Mouse (Mus musculus) megakaryocyte-erythroid progenitor cell, adult 5-6 weeks (primary cell): ENCODE measurements around the gene Gm28048. TPM values are rescaled to one million over a fixed set of nuclear protein-coding genes. Genes with fewer than 3 reads are reported as not detected.

ENCODE experiments used
- ATAC-seq: replicated peaks from 2 replicates; pipeline ENCODE4 v1.8.0; 2016; ENCODE audit warnings: mild to moderate bottlenecking, inconsistent platforms; ENCODE audit not compliant: severe bottlenecking, poor library complexity, low FRiP score, low TSS enrichment
- total RNA-seq, 2 experiments: library from RNA; stranded (forward) in 1 of 2; stranded (reverse) in 1 of 2; fragments of 200-1000, 215-1000 nt in 1 of 2; fragments of >200 nt in 1 of 2; fragmentation: Nextera tagmentation in 1 of 2; gene quantifications; 2 replicates each; pipeline ENCODE4 v1.2.3; 2014 to 2017

Gene Gm28048
- total RNA-seq, 2 experiments from 2014 or later: 31.4 to 33.9 TPM

DNA sequence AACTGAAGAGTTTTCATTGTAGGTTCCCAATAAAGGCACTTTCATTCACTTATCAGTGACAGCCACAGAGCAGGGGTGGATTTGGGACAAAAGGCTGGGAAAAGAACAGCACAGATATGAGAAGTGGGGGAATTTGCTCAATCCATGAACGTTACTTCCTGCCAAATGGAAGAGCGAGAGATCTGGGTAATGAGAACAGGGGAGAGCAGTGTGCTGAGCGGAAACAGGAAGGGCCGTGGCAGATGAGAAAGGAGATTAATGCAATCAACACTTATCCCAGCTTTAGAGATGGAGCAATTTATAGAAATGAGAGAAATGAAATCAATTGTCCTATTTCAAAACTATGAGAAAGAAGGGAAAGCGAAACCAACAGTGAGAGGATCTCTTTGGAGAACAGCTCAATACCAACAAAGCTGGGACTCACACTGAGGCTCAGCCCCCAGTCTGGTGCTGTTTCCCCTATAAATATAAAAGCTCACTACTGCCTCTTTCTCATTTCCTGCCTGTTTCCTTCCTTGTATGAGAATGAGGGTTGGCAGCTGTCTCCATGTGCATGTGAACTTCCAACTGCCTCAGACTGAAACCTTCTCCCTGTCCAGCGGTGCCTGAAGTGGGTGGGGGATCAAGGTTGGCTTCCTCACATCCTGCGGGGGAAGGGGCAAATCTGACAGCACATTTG, 110.1 kb downstream of the Gm28048 start:
- peak; percentile 48; the same call in 1 of the 2 replicates for ATAC-seq

DNA sequence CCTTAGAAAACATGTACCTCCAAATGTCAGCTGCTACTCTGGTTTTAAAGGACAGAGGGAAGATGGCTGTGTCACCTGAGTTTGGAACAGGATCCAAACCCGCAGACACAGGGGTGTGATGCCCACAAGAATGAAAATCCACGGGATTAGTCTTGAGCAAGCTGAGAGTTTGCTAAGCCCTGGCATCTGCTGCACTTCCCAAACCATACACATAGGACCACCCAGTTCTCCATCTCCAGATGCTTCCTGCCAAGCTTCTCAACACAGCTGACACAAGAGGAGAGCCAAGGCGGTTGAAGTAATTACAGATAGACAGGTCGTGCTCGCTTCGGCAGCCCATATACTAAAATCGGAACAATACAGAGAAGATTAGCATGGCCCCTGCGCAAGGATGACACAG, 113.3 kb downstream of the Gm28048 start:
- ATAC-seq: no peak

GRCm38 (mm10) chr11:22867691-22868090, 114.2 kb downstream of the Gm28048 start:
- no peak for ATAC-seq

DNA sequence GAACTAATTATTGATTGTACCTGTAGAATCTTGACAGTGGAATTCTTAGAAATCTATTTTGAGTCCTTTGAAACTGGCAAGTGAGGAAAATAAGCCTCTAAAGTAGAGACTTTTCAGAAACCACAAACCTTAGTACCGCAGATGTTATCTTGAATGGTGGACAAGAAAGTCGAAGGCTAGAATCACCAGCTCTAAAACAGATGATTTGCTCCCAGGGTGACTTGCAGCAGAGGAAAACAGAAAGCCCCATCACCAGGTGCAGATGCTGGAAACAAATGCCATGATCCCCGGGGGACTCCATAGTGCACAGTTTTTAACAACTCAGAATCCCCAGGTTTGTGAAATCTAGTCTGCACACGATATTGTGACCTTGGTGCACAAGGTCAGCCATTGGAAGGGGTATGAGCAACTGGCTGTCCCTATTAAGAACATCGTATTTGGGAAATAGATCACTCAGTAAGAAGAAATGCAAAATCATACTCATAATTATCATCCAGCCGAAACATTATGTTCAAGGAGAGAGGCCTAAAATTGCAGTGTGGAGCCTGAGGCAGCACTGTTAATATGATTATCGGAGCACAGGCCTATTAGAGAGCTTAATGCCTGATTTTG, 116.1 kb downstream of the Gm28048 start:
- ATAC-seq: 0 out of 2 replicates have a peak, but pooled peaks have one; percentile 18

GRCm38 (mm10) chr11:22864305-22865060, 117.4 kb downstream of the Gm28048 start:
- no peak for ATAC-seq

- no peak for ATAC-seq
Observed at GRCm38 (mm10) chr11:22863581-22863980, 118.3 kb downstream of the Gm28048 start.

- ATAC-seq: no peak
Observed at GRCm38 (mm10) chr11:22861315-22861714, 120.6 kb downstream of the Gm28048 start.

- ATAC-seq: peak; percentile 32
Observed at GRCm38 (mm10) chr11:22860335-22861227, 121.3 kb downstream of the Gm28048 start, which contains the start of gene B3gnt2. B3gnt2 (minus strand) TSS chr11:22860961.

- peak; percentile 70 for ATAC-seq
Observed at GRCm38 (mm10) chr11:22859633-22860334, 122.1 kb downstream of the Gm28048 start.

- peak; percentile 4; the same call in 1 of the 2 replicates for ATAC-seq
Observed at GRCm38 (mm10) chr11:22859301-22859632, 122.6 kb downstream of the Gm28048 start.

- ATAC-seq: peak; percentile 19; the same call in 1 of the 2 replicates
Observed at GRCm38 (mm10) chr11:22858441-22859300, 123.2 kb downstream of the Gm28048 start.

DNA sequence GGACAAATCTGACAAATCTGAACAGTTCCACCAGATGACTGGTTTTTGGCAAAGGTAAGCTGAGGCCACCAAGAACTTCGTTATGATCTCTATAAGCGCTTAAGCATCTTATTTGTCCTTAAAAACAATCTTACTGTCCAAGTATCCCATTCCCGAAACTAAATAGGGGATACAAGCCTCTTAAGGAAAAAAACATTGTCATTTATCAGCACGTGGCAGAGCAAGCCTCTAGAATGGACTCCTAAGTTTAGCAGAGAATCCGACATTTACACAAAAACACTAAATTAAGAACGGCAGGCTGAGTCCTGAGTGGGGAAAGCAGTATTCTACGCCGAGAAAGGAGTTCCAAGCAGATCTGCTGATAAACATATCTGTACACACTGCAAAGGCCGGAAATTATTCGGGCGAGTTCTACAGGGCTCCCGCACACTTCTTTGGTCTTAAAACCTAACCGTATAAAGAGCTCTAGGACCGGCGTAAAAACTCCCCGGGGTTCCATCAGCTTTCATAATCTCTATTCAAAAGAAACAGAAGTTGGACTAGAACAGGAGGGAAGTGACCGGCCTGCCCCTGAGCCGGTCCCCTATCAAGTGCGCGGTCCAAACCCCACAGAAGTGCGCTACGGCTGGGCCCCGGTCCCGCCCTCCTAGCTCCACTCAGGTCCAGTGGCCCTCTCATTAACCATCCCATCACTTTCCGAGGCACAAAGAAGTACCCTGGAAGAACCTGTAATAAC, 124.0 kb downstream of the Gm28048 start:
- peak; percentile 35; the same call in 1 of the 2 replicates for ATAC-seq

DNA sequence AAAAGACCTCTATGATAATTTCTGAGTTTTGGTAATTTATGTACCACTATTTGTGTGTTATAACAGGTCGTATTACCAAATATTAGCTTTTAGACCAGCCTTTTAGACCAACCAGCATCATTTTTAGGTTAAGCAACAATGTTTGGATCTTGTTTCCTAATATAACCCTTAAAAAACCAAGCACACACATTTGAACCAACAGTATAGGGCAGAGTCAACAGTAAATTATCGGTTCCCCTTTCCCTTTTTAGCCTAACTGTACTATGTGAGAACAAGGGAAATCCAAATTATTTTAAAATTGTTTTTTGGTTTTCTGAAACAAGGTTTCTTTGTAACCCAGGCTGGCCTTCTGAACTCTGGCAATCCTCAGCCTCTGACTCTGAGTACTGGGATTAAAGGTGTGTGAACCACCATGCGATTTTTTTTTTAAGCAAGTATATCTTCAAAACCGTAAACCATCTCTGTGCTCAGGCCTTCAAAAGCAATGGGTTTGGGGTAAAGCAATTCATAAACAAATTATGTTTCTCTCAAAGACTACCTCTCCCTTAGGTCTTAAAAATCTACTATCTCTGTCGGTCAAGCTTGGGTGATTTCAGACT, 124.7 kb downstream of the Gm28048 start:
- ATAC-seq: no peak

GRCm38 (mm10) chr11:22856371-22856965, 125.4 kb downstream of the Gm28048 start:
- ATAC-seq: no peak

DNA sequence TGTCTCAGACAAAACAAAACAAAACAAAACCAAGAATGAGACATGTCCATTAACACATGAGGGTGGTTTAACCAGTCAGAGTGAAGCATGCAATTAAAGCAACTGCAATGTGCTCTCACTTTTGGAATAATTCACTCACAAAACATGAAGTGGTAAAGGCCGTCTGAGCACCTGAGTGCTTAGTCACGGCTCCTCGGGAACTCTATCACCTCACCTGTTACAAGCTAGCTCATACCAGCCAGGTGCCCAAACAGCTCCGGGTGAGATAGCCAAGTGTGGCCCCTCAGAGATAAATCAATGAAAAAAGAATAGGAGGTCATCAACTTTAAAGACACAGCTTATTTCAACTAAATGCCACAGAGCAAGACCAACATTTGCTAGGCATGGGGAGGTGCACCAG, 127.3 kb downstream of the Gm28048 start:
- no peak for ATAC-seq

DNA sequence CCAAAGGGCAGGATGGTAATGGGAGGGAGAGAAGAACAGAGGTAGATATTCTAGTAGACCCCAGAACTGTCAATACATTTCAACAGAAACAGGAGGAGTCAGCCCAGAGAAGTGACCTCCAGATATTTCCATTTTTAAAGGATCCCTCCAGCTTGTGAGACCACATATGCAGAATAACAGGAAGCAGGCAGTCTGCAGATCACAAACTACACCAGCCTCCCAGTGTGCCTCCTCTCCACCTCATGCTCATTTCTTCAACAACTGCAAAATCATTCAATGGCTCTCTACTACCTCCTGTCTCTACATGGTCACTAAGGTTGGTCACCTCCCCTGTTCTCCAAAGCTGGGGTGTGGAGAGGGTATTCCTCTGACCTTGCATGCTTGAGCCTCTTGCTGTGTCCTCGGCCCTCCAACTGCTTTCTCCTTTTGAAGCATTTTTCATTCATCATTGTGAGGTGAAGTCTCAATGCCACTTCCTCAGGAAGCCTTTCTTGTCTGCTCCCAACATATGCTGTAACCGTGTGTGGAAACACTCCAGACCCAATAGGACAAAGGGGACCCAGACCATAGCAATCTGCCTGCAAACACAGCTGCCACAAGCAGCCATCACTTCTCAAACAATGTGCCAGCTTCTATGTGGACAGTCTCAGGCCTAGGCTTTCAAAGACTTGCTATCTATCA, 128.3 kb downstream of the Gm28048 start:
- ATAC-seq: no peak
